Mouse (Mus musculus): Measurements from ENCODE around the gene Dera. TPM values are rescaled to one million over a fixed set of nuclear protein-coding genes. Genes with fewer than 3 reads are reported as not detected.
"Not testable (repeated sequence)": the region's sequence is repeated elsewhere in the genome, so short reads cannot be mapped to it uniquely, and the experiment has no call there.

Gene Dera
- polyA plus RNA-seq (2015; fragmentation: Nextera tagmentation; extraction: Ambion mirVana), result 65.1 and 65.9 TPM in 2 replicates

GRCm38 (mm10) chr6:137754056-137754856 is at the start of gene Dera:
TSS of gene Dera (plus strand) at chr6:137754546.
- H3K4me1 ChIP-seq (replicated peaks; ENCODE audit: control insufficient read depth, insufficient read depth, low read length), result peaks cover 4% of the 10 kb centered on the region
- no peaks in the 10 kb centered on the region for H3K27me3 ChIP-seq (ENCODE audit: control insufficient read depth, insufficient read depth, low read depth, low read length)
- no peaks in the 10 kb centered on the region for H3K9me3 ChIP-seq (ENCODE audit: control insufficient read depth, low read length)
- H3K4me3 ChIP-seq (ENCODE audit: low read length), result peak within 1 kb of the TSS; percentile 86
- H3K4me2 ChIP-seq (ENCODE audit: low read depth, low read length), result peak within 1 kb of the TSS; percentile 77
- peak within 1 kb of the TSS; percentile 81 for H3K9ac ChIP-seq (ENCODE audit: low read length)
- peak within 1 kb of the TSS; percentile 43; the same call in 1 of the 2 replicates for H3K27ac ChIP-seq (ENCODE audit: low read length)
- peaks cover 15% of the 10 kb centered on the region for H3K36me3 ChIP-seq (ENCODE audit: control insufficient read depth, insufficient read depth, low read length)
- peak; percentile 92 for ATAC-seq (ENCODE audit: low read depth)
- 9% methylated on average over 26 of the region's 26 CpGs for WGBS

GRCm38 (mm10) chr6:137706209-137706608 is 48.1 kb upstream of the Dera start:
- no peak overlapping the region for H3K9ac ChIP-seq (ENCODE audit: low read length)
- H3K4me3 ChIP-seq (ENCODE audit: low read length), result no peak overlapping the region
- 89% methylated on average over 10 of the region's 10 CpGs for WGBS
- peaks cover 14% of the 10 kb centered on the region for H3K4me1 ChIP-seq (replicated peaks; ENCODE audit: control insufficient read depth, insufficient read depth, low read length)
- H3K4me2 ChIP-seq (ENCODE audit: low read depth, low read length), result no peak overlapping the region
- no peak for ATAC-seq (ENCODE audit: low read depth)
- H3K36me3 ChIP-seq (ENCODE audit: control insufficient read depth, insufficient read depth, low read length), result no peaks in the 10 kb centered on the region
- no peaks in the 10 kb centered on the region for H3K9me3 ChIP-seq (ENCODE audit: control insufficient read depth, low read length)
- H3K27me3 ChIP-seq (ENCODE audit: control insufficient read depth, insufficient read depth, low read depth, low read length), result 0 out of 2 replicates have a peak, but pooled peaks cover 3% of the 10 kb centered on the region
- no peak overlapping the region for H3K27ac ChIP-seq (ENCODE audit: low read length)

GRCm38 (mm10) chr6:137708726-137709405 is 45.5 kb upstream of the Dera start:
- H3K27me3 ChIP-seq (ENCODE audit: control insufficient read depth, insufficient read depth, low read depth, low read length); H3K27ac ChIP-seq (ENCODE audit: low read length); H3K9ac ChIP-seq (ENCODE audit: low read length); H3K36me3 ChIP-seq (ENCODE audit: control insufficient read depth, insufficient read depth, low read length); H3K9me3 ChIP-seq (ENCODE audit: control insufficient read depth, low read length); ATAC-seq (ENCODE audit: low read depth); H3K4me2 ChIP-seq (ENCODE audit: low read depth, low read length); H3K4me3 ChIP-seq (ENCODE audit: low read length); H3K4me1 ChIP-seq (replicated peaks; ENCODE audit: control insufficient read depth, insufficient read depth, low read length): not testable (repeated sequence)
- WGBS, result 68% methylated on average over 13 of the region's 13 CpGs

GRCm38 (mm10) chr6:137710179-137711037 is 43.9 kb upstream of the Dera start:
- H3K27me3 ChIP-seq (ENCODE audit: control insufficient read depth, insufficient read depth, low read depth, low read length), result 0 out of 2 replicates have a peak, but pooled peaks cover 3% of the 10 kb centered on the region
- no peaks in the 10 kb centered on the region for H3K9me3 ChIP-seq (ENCODE audit: control insufficient read depth, low read length)
- H3K27ac ChIP-seq (ENCODE audit: low read length), result no peak overlapping the region
- 57% methylated on average over 14 of the region's 14 CpGs for WGBS
- H3K4me3 ChIP-seq (ENCODE audit: low read length), result no peak overlapping the region
- no peaks in the 10 kb centered on the region for H3K4me1 ChIP-seq (replicated peaks; ENCODE audit: control insufficient read depth, insufficient read depth, low read length)
- no peak overlapping the region for H3K4me2 ChIP-seq (ENCODE audit: low read depth, low read length)
- H3K36me3 ChIP-seq (ENCODE audit: control insufficient read depth, insufficient read depth, low read length), result no peaks in the 10 kb centered on the region
- no peak overlapping the region for H3K9ac ChIP-seq (ENCODE audit: low read length)
- ATAC-seq (ENCODE audit: low read depth), result peak; percentile 87

GRCm38 (mm10) chr6:137712654-137713309 is 41.6 kb upstream of the Dera start:
- no peaks in the 10 kb centered on the region for H3K27me3 ChIP-seq (ENCODE audit: control insufficient read depth, insufficient read depth, low read depth, low read length)
- H3K4me1 ChIP-seq (replicated peaks; ENCODE audit: control insufficient read depth, insufficient read depth, low read length), result no peaks in the 10 kb centered on the region
- no peak for ATAC-seq (ENCODE audit: low read depth)
- 48% methylated on average over 7 of the region's 7 CpGs for WGBS
- no peak overlapping the region for H3K27ac ChIP-seq (ENCODE audit: low read length)
- no peak overlapping the region for H3K9ac ChIP-seq (ENCODE audit: low read length)
- H3K36me3 ChIP-seq (ENCODE audit: control insufficient read depth, insufficient read depth, low read length), result no peaks in the 10 kb centered on the region
- no peak overlapping the region for H3K4me2 ChIP-seq (ENCODE audit: low read depth, low read length)
- H3K4me3 ChIP-seq (ENCODE audit: low read length), result no peak overlapping the region
- H3K9me3 ChIP-seq (ENCODE audit: control insufficient read depth, low read length), result no peaks in the 10 kb centered on the region

- H3K36me3 ChIP-seq (ENCODE audit: control insufficient read depth, insufficient read depth, low read length), result no peaks in the 10 kb centered on the region
- ATAC-seq (ENCODE audit: low read depth), result no peak
- no peak overlapping the region for H3K4me3 ChIP-seq (ENCODE audit: low read length)
- H3K4me2 ChIP-seq (ENCODE audit: low read depth, low read length), result no peak overlapping the region
- no peaks in the 10 kb centered on the region for H3K9me3 ChIP-seq (ENCODE audit: control insufficient read depth, low read length)
- no peak overlapping the region for H3K9ac ChIP-seq (ENCODE audit: low read length)
- no peaks in the 10 kb centered on the region for H3K27me3 ChIP-seq (ENCODE audit: control insufficient read depth, insufficient read depth, low read depth, low read length)
- no peaks in the 10 kb centered on the region for H3K4me1 ChIP-seq (replicated peaks; ENCODE audit: control insufficient read depth, insufficient read depth, low read length)
- no peak overlapping the region for H3K27ac ChIP-seq (ENCODE audit: low read length)
- WGBS, result 88% methylated on average over 3 of the region's 3 CpGs
These were observed 41.1 kb upstream of the Dera start for GRCm38 (mm10) chr6:137713310-137713664.

- 22% methylated on average over 5 of the region's 5 CpGs for WGBS
- no peak overlapping the region for H3K4me3 ChIP-seq (ENCODE audit: low read length)
- no peaks in the 10 kb centered on the region for H3K4me1 ChIP-seq (replicated peaks; ENCODE audit: control insufficient read depth, insufficient read depth, low read length)
- no peak overlapping the region for H3K27ac ChIP-seq (ENCODE audit: low read length)
- no peak overlapping the region for H3K9ac ChIP-seq (ENCODE audit: low read length)
- H3K27me3 ChIP-seq (ENCODE audit: control insufficient read depth, insufficient read depth, low read depth, low read length), result no peaks in the 10 kb centered on the region
- ATAC-seq (ENCODE audit: low read depth), result no peak
- H3K36me3 ChIP-seq (ENCODE audit: control insufficient read depth, insufficient read depth, low read length), result no peaks in the 10 kb centered on the region
- H3K4me2 ChIP-seq (ENCODE audit: low read depth, low read length), result no peak overlapping the region
- H3K9me3 ChIP-seq (ENCODE audit: control insufficient read depth, low read length), result no peaks in the 10 kb centered on the region
These were observed 37.5 kb upstream of the Dera start for GRCm38 (mm10) chr6:137716802-137717201.

GRCm38 (mm10) chr6:137722220-137722931 is 32.0 kb upstream of the Dera start:
- no peak overlapping the region for H3K9ac ChIP-seq (ENCODE audit: low read length)
- no peaks in the 10 kb centered on the region for H3K36me3 ChIP-seq (ENCODE audit: control insufficient read depth, insufficient read depth, low read length)
- no peak overlapping the region for H3K4me3 ChIP-seq (ENCODE audit: low read length)
- ATAC-seq (ENCODE audit: low read depth), result 0 out of 2 replicates have a peak, but pooled peaks have one; percentile 34
- H3K27me3 ChIP-seq (ENCODE audit: control insufficient read depth, insufficient read depth, low read depth, low read length), result no peaks in the 10 kb centered on the region
- no peak overlapping the region for H3K27ac ChIP-seq (ENCODE audit: low read length)
- WGBS, result 77% methylated on average over 15 of the region's 15 CpGs
- H3K9me3 ChIP-seq (ENCODE audit: control insufficient read depth, low read length), result no peaks in the 10 kb centered on the region
- no peaks in the 10 kb centered on the region for H3K4me1 ChIP-seq (replicated peaks; ENCODE audit: control insufficient read depth, insufficient read depth, low read length)
- no peak overlapping the region for H3K4me2 ChIP-seq (ENCODE audit: low read depth, low read length)

All from lung, embryonic 16.5 days (tissue).